Mouse (Mus musculus) c-Kit-negative CD71-positive TER-119-positive erythroid progenitor cells, embryonic 14.5 days (primary cell): ENCODE results near the gene Armt1.
A peak's percentile ranks its signal among the peaks of the same experiment; 100 is the strongest.

Experiments used
- DNase-seq: peaks from one replicate; pipeline ENCODE4 v3.0.0-alpha.2; 2013; ENCODE audit warnings: low read depth, low spot score

The Armt1 gene

GRCm38 (mm10) chr10:4432123-4432931 is at the start of gene Armt1, which contains the start of gene Rmnd1:
Gene Armt1 (plus strand): TSS chr10:4432467.
Gene Rmnd1 (minus strand): TSS chr10:4432388.
- DNase-seq = peak; percentile 86

- no peak for DNase-seq
Observed at GRCm38 (mm10) chr10:4384244-4384643, 48.0 kb upstream of the Armt1 start.

- DNase-seq = peak; percentile 90
Observed at GRCm38 (mm10) chr10:4386609-4387591, 45.4 kb upstream of the Armt1 start.

- DNase-seq = peak; percentile 44
Observed at GRCm38 (mm10) chr10:4387701-4388383, 44.4 kb upstream of the Armt1 start, which contains the start of gene Zbtb2. Gene Zbtb2 (minus strand): TSS chr10:4388108.

- no peak for DNase-seq
Observed at GRCm38 (mm10) chr10:4388384-4388745, 43.9 kb upstream of the Armt1 start.

GRCm38 (mm10) chr10:4389036-4389435 is 43.2 kb upstream of the Armt1 start:
- no peak for DNase-seq

- DNase-seq = no peak
Observed at GRCm38 (mm10) chr10:4389461-4390112, 42.7 kb upstream of the Armt1 start.

GRCm38 (mm10) chr10:4390550-4390949 is 41.7 kb upstream of the Armt1 start:
- DNase-seq = no peak

GRCm38 (mm10) chr10:4391076-4391475 is 41.2 kb upstream of the Armt1 start:
- no peak for DNase-seq

- DNase-seq = no peak
Observed at GRCm38 (mm10) chr10:4391851-4392250, 40.4 kb upstream of the Armt1 start.

- DNase-seq = no peak
Observed at GRCm38 (mm10) chr10:4395321-4395720, 36.9 kb upstream of the Armt1 start.

GRCm38 (mm10) chr10:4398058-4398457 is 34.2 kb upstream of the Armt1 start:
- no peak for DNase-seq

- DNase-seq = peak; percentile 45
Observed at GRCm38 (mm10) chr10:4404895-4405491, 27.3 kb upstream of the Armt1 start.

GRCm38 (mm10) chr10:4405511-4405910 is 26.8 kb upstream of the Armt1 start:
- DNase-seq = no peak

GRCm38 (mm10) chr10:4407191-4407590 is 25.1 kb upstream of the Armt1 start:
- no peak for DNase-seq

GRCm38 (mm10) chr10:4425245-4425644 is 7.0 kb upstream of the Armt1 start:
- DNase-seq = no peak

GRCm38 (mm10) chr10:4430399-4430798 is 1.9 kb upstream of the Armt1 start:
- DNase-seq = no peak

- DNase-seq = no peak
Observed at GRCm38 (mm10) chr10:4430826-4431225, 1.4 kb upstream of the Armt1 start.

GRCm38 (mm10) chr10:4431746-4432122 is 533 bp upstream of the Armt1 start:
- no peak for DNase-seq

GRCm38 (mm10) chr10:4432996-4433755 is 909 bp downstream of the Armt1 start:
- no peak for DNase-seq
